Mouse (Mus musculus) cerebellum, adult 2 months (tissue): ENCODE data around the gene Zfx. TPM values are rescaled to one million over a fixed set of nuclear protein-coding genes. Genes with fewer than 3 reads are reported as not detected.

Experiments
- DNase-seq, 2 experiments: peaks; one replicate each; pipeline ENCODE4 v3.0.0; 2021
- H3K27ac ChIP-seq: fragments of 200-500 bp; 2 replicates; pipeline ENCODE4 v1.5.1; 2012; ENCODE audit warnings: low read length, control low read depth, inconsistent platforms; ENCODE audit not compliant: insufficient read depth
- H3K27me3 ChIP-seq: fragments of 200-500 bp; 2 replicates; pipeline ENCODE4 v1.6.1; 2012; ENCODE audit warnings: inconsistent platforms, mild to moderate bottlenecking, low read length, moderate library complexity; ENCODE audit not compliant: control insufficient read depth, insufficient read depth
- H3K4me1 ChIP-seq: fragments of 200-500 bp; 2 replicates; pipeline ENCODE4 v1.6.1; 2011; ENCODE audit warnings: low read length; ENCODE audit not compliant: control insufficient read depth, insufficient read depth
- H3K4me3 ChIP-seq: fragments of 200-500 bp; replicated peaks from 2 replicates; pipeline ENCODE3; 2011; ENCODE audit warnings: mild to moderate bottlenecking, low read depth, low read length, control low read depth; ENCODE audit not compliant: insufficient read depth
- CTCF ChIP-seq: fragments of 200-500 bp; IDR thresholded peaks from 2 replicates; pipeline ENCODE4 v1.5.1; 2011; ENCODE audit warnings: low read depth, mild to moderate bottlenecking, control low read depth, low read length, moderate library complexity, borderline replicate concordance; ENCODE audit not compliant: insufficient read depth
- POLR2A ChIP-seq: fragments of 200-500 bp; IDR thresholded peaks from 2 replicates; pipeline ENCODE4 v1.6.1; 2011; ENCODE audit warnings: low read length, control low read depth, borderline replicate concordance; ENCODE audit not compliant: insufficient read depth
- WGBS: fragments of 180-500 bp; shearing (Covaris S2); methylation state at CpG from one replicate; pipeline ENCODE4 v1.1.7; 2018; 5-methylcytosine and 5-hydroxymethylcytosine counted together
- polyA plus RNA-seq: library from polyadenylated mRNA; depleted of rRNA; stranded (reverse); fragments of >200 nt; gene quantifications from 2 replicates; pipeline ENCODE4 v1.2.3, GENCODE M21; 2012; rRNA removed

Gene Zfx
- polyA plus RNA-seq: 12.4 and 14.5 TPM in 2 replicates

DNA sequence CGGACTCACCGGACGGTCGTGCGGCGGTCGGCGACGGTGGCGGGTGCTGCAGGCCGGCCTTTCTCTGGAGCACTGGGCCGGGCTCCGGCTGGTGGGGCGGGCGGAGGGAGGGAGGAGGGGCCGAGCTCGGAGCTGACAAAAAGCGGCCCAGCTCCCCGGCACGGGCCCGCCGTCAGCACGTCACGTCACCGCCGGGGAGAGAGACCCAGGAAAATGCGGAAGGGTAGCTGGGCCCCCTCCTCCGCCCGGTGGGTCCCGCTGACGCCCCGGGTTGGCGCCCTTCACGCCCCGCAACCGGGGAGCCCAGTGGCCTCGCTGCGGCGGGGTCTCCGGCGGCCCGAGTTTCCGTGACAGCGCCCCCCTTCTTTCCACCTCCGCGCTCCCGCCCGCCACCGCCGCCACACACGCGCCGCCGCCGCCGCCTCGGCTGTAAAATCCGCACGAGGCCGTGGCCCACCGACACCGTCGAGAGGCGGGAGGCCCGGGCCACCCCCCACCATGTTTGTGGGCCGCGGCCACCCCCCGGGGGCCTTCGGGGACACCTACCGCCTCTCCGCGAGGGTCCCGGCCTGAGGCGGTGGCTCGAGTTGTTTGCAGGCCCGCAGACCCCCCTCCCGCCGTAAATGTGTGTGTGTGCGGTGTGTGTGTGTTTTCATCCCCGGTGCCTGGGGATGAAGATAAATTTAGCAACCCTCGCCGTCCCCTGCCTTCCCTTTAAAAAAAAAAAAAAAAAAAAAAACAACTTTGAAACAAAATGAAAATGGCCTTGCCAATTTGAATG, at the start of gene Zfx:
Zfx (minus strand) TSS at position 644 of the 781 bp plus-strand sequence.
- Histone ChIP-seq H3K27ac (peak within 1 kb of the TSS; percentile 96), H3K27me3 (no peaks in the 10 kb centered on the region), H3K4me1 (no peaks in the 10 kb centered on the region), H3K4me3 (peak within 1 kb of the TSS; percentile 61)
- 8% methylated on average over 32 of the region's 82 CpGs for WGBS
- DNase-seq: peak; percentile 76 to 80
- no peak for TF ChIP-seq CTCF
- no peak for TF ChIP-seq POLR2A

DNA sequence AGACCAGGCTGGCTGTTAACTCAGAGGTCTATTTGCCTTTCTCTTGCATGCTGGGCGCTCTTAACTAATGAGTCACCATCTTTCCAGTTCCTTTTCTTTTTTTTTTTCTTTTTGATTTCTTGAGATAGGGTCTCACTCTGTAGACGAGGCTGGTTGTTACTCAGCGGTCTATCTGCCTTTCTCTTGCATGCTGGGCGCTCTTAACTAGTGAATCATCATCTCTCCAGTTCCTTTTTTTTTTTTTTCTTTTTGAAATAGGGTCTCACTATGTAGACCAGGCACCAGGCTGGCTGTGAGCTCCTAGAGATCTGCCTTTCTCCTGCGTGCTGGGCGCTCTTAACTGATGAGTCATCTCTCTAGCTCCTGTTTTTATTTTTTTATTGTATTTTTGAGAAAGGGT, 45.8 kb upstream of the Zfx start:
- no peak for DNase-seq
- H3K27ac ChIP-seq: no peak overlapping the region
- TF ChIP-seq CTCF (no peak), POLR2A (no peak)
- WGBS: 93% methylated on average over 6 of the region's 6 CpGs
- H3K4me1 ChIP-seq: no peaks in the 10 kb centered on the region
- H3K27me3 ChIP-seq: no peaks in the 10 kb centered on the region
- H3K4me3 ChIP-seq: no peak overlapping the region

DNA sequence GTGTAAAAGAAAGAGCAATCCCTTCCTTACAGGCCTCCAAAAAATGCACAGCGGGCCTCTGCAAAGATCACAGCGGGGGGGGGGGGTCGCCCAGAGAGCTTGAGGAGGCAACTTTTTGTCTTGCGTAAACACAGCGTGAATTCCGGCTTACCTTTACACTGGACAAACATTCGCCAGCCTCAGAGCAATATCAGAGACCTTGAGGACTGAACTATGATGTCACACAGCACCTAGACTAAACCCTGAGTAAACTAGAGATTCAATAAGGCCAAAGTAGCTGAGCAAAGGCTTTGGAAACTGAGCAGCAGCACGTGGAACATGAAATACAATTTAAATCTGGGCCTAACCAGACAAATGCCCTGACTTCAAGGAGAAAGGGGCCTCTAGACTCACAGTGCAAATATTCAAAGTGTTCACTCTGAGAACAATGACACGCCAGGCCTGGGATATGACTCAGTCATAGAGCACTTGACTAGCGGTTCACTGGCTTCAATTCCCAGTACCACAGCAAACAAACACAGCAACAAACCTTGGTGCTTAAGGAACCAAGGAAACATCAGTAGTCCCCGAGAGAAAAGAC, 28.8 kb upstream of the Zfx start:
- Histone ChIP-seq H3K4me1 (no peaks in the 10 kb centered on the region), H3K27me3 (no peaks in the 10 kb centered on the region), H3K27ac (no peak overlapping the region), H3K4me3 (no peak overlapping the region)
- WGBS: 24% methylated on average over 11 of the region's 11 CpGs
- no peak for DNase-seq
- TF ChIP-seq POLR2A: no peak
- TF ChIP-seq CTCF: no peak

DNA sequence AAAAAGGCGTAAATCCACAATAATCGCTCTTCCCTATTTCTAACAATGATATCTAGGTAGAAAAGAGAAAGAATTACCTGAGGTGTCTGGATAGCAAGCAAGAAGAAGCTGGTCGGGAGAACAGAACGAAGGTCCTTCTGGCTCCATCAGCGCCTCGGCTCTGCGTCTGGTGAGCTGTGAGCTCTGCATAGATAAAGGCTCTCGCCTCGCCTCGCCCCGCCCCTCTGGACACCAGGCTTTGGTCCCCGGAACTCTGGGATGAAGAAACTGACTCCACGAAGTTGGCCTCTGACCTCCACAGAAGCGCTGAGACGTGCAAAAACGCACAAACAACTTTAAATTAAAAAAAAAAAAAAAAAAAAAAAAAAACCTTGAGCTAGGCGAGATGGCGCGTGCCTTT, 27.0 kb upstream of the Zfx start:
- 80% methylated on average over 19 of the region's 19 CpGs for WGBS
- DNase-seq: no peak
- H3K4me3 ChIP-seq: no peak overlapping the region
- no peaks in the 10 kb centered on the region for H3K4me1 ChIP-seq
- no peak overlapping the region for H3K27ac ChIP-seq
- no peak for TF ChIP-seq CTCF
- TF ChIP-seq POLR2A: no peak
- no peaks in the 10 kb centered on the region for H3K27me3 ChIP-seq

DNA sequence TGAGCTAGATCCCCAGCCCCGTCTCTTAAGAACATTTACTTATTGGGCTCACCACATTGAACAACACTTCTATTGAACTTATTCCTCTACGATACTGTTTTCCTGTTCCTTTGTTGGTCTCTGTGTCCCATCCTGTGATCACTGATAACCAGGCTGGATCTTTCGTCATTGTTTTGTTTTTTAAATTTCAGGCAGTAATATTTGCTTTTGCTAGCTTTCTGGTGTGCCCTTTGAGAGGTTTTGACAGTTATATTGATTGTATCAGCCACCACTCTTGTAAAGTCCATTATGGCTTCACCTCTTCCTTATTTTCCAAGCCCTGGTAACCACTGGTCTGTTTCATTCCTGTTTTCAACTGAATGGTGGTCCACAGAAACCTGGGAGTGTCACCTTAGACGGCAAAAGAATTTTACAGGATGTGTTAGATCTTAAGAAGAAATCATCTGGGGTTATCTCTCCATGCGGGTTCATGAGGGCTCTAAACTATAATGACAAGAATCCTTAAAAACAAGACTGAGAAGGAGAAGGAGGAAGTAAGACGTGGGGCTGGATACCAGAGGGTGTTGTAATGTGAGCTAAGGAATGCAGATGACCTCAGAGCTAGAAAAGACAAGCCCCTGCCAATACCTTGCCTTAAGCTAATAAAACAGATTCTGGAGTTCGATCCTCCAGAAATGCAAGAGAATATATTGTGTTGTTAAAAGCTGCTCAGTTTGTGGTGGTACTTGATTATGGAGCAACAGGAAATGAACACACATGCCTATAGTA, 18.7 kb upstream of the Zfx start:
- no peaks in the 10 kb centered on the region for H3K27me3 ChIP-seq
- 83% methylated on average over 7 of the region's 7 CpGs for WGBS
- TF ChIP-seq POLR2A: no peak
- TF ChIP-seq CTCF: no peak
- DNase-seq: no peak
- no peak overlapping the region for H3K27ac ChIP-seq
- no peaks in the 10 kb centered on the region for H3K4me1 ChIP-seq
- no peak overlapping the region for H3K4me3 ChIP-seq

DNA sequence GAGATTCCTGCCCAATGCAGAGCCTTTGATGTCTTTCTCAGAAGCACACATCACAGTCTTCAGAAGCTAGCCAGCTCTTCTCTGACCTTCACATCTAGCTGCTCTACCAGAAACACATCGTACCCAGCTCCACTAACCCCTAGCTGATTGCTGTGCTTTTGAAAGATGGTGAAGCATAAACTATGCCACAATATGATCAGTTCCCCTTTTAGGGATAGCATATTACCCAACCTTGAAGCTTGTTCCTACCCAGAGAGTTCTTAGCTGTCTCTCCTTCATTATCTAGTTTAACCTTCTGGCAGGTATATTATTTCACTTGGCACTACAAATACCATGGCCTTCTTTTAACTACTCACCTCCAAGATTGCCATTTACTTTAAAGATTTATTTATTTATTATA, 16.6 kb upstream of the Zfx start:
- WGBS: 88% methylated on average over 1 of the region's 1 CpGs
- no peaks in the 10 kb centered on the region for H3K27me3 ChIP-seq
- H3K4me3 ChIP-seq: no peak overlapping the region
- no peak for DNase-seq
- H3K27ac ChIP-seq: no peak overlapping the region
- H3K4me1 ChIP-seq: no peaks in the 10 kb centered on the region
- no peak for TF ChIP-seq POLR2A
- TF ChIP-seq CTCF: no peak

DNA sequence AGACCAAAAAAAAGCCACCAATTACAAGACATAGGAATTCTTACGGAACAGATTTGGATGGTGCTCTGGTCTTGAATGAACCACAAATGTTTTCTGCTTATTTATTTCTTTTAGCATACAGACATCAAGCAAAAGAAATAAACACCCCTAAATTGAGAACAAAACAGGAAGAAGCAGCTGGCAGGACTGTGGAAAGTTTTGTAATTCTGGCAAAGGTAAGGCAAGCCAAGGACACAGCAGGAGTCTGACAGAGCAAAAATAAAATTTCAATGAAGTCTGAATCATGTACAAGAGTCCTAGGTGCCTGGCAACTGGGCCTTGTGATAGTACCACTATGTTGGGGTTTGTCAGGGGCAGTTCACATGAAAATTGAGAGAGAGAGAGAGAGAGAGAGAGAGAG, 14.8 kb upstream of the Zfx start:
- TF ChIP-seq POLR2A: no peak
- no peak for TF ChIP-seq CTCF
- Histone ChIP-seq H3K27ac (no peak overlapping the region), H3K4me1 (no peaks in the 10 kb centered on the region), H3K27me3 (no peaks in the 10 kb centered on the region), H3K4me3 (no peak overlapping the region)
- 80% methylated on average over 1 of the region's 1 CpGs for WGBS
- DNase-seq: no peak
